Mouse (Mus musculus): Measurements from ENCODE around the gene Bloc1s5. TPM values are rescaled to one million over a fixed set of nuclear protein-coding genes. Genes with fewer than 3 reads are reported as not detected.

The Bloc1s5 gene
- total RNA-seq, 1 experiment from 2014 or later, result 17.9 TPM

GRCm38 (mm10) chr13:38565245-38565644, 69.7 kb downstream of the Bloc1s5 start:
- DNase-seq, result no peak

DNA sequence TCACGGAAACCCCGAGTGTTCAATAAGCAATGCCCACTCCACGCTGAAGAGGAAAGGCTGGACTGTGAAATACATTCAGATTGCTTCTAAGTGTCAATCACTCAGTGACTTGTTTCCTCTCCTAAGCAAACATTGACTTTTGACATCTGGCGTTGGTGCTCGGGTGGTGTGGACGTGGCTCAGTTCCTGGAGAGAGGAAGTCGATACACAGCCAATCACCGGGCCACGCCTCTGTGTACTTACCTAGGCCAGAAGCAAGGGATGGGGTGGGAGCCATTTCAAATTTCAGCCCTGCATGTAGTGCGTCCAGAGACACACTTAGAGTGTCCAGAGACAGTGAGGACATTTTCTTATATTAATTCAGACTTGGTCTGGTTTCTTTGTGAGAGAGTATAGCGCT, 80.3 kb downstream of the Bloc1s5 start:
- DNase-seq, result no peak

DNA sequence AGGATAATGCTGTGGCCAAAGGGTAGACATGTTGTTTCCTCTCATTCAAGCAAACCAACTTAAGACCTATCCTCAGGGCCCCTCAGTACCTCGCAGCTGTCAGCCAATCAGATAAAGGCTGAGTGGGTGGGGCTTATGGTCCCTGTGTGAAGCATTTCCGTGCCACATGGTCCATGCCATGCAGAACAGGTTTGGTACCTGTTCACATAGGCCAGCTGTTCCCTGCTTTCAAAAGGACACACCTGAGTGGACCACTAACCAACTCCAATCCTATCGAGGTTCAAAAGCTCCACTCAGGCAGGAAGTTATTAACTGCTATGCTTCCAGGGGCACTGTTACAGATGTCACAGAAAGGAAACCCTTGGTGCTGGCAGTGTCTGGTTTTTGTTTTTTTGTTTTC, 80.7 kb downstream of the Bloc1s5 start:
- no peak for DNase-seq

DNA sequence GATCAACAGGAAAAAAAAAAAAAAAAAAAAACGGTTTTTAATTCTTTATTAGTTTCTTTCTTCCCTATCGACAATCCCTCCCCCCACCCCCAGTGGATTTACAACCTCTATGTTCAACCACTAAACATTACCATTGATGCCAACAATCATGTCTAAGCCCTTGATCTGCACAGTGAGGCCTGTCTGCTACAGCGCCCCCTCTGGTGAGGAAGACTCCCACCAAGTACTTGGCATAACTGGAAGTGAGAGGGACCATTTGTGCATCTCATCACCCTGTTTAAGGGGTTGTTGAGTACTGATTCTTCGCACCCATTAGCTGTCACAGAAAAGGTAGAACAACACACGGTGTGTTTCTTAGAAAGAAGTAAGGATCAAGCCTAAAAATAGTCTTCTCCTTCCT, 86.2 kb downstream of the Bloc1s5 start:
- no peak for DNase-seq

DNA sequence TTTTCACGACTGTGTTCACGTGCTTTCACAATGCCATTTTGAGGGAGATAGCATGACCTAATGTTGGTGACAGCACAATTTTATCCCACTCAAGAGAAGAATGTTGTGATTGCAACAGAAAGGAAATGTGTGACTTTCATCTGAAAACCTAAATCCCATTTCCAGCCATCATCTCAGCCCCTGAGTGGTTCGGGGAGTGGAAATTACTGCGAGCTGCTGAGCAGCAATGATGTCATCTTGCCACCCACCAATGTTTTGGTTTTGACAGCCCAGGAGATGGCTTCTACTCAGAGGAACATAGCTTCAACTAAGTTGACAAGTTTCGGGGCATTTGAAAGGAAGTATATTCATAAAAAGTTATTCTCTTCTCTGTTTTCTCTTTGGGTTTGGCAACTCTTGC, 87.2 kb downstream of the Bloc1s5 start:
- no peak for DNase-seq

DNA sequence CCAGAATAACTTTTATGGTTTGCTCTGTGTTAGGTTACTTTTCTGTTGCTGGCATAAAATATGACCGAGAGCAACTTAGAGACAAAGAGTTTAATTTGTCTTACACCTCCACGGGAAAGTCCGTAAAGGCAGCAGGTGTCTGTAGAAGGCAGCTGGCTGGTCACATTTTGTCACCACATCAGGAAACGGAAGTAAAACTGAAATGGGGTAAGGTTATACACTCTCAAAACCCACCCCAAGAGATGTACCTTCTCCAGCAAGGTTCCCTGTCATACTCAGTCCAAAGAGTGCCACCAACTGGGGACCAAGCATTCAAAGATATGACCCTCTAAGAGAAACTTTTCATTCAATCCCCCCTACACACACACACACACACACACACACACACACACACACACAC, 88.2 kb downstream of the Bloc1s5 start:
- DNase-seq, result no peak

DNA sequence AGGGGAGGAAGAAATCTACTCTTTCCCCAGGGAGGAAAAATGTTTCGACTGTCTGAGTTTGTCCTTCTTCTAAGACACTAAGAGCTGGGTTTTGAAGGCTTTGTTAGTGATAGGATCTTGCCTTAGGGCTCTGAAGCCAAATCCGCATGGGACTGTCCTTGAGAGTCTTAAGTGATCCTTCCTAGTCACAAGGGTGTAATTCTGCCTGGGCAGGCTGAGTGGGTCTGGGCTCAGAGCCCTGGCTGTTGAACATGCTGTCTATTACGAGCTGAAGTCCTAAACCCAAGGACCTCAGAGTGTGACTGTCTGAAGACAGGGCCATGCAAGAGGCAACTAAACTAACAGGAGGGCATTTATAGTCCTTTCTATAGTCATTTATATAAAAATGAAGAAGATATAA, 89.4 kb downstream of the Bloc1s5 start:
- peak; percentile 45 for DNase-seq

DNA sequence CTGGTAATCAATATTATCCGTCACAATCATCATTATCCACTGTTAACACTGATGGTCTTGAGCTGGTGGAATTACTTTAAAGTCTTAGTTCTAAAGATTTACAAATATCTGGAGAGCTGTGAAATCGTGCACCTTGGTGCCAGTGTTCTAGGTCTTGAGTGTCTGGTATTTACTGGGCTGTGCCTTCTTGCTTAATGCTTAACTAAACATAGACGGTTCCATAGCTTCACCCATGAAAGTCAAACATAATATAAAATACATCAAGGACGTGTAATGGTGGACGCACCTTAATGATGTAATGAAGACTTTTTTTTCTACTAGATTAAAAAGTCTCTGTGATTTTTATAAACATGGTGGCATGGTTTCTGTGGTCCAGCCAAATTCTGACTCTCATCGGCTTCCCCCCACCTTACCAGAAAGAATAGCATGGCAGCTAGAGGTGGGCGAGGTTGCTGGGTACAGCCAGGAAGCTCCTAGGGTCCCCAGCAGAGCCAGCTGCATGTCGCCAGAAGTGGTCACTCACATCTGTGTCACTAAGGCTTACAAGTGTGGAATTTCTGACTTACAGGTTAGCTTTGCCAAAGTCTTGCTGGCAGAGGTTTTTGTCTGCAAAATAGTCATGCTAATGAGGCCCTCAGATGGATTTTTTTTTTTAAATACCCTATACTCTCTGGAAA, 90.0 kb downstream of the Bloc1s5 start:
- no peak for DNase-seq

DNA sequence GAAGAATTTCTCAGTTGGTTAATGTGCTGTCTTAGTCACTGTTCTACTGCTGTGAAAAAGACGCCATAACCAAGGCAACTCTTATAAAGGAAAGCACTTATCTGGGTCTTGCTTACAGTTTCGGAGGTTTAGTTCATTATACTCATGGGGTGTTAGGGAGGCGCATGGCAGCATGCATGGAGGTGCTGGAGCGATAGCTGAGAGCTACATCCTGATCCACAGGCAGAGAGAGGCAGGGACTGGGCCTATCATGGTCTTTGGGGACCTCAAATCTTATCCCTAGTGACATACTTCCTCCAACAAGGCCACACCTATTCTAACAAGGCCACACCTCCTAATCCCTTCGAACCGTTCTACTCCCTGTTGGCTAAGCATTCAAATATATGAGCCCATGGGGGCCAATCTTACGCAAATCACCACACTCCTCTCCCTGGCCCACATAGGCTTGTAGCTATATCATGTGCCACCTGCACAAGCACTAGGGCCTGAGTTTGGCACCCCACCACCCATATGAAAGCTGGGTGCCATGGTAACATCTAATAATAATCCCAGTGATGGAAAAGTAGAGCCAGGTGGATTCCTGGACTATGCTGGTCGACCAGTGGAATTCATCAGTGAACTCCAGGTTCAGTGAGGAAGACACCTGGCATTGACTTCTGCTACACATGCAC, 91.3 kb downstream of the Bloc1s5 start:
- DNase-seq, result no peak

Other genes with a start within 250 kb of the Bloc1s5 start
- 124 and 125 TPM in 2 replicates for gene Txndc5, start 106.3 kb downstream of the Bloc1s5 start, total RNA-seq (2021)
- gene Eef1e1, start 23.9 kb upstream of the Bloc1s5 start, total RNA-seq (2021), result 31.8 and 41.2 TPM in 2 replicates